Mouse (Mus musculus) mature B cell (primary cell): ENCODE results near the gene Shld1.

Experiments
- in situ Hi-C: fragments of 300-500 bp; cut with MboI; formaldehyde crosslinking; loops from 2 replicates; pipeline ENCODE4 v1.14.3; 2019

Shld1 gene

GRCm38 (mm10) chr2:132723958-132724431, 37.3 kb downstream of the Shld1 start:
- in situ Hi-C loops: loop anchor here (25.0 kb wide), 1 partner anchor 412 kb away; no protein-coding TSS in a partner anchor

GRCm38 (mm10) chr2:132724561-132724960, 37.8 kb downstream of the Shld1 start:
- in situ Hi-C loops: loop anchor here (25.0 kb wide), 1 partner anchor 412 kb away; no protein-coding TSS in a partner anchor

GRCm38 (mm10) chr2:132725376-132725905, 38.7 kb downstream of the Shld1 start:
- in situ Hi-C loops: no loop called here

DNA sequence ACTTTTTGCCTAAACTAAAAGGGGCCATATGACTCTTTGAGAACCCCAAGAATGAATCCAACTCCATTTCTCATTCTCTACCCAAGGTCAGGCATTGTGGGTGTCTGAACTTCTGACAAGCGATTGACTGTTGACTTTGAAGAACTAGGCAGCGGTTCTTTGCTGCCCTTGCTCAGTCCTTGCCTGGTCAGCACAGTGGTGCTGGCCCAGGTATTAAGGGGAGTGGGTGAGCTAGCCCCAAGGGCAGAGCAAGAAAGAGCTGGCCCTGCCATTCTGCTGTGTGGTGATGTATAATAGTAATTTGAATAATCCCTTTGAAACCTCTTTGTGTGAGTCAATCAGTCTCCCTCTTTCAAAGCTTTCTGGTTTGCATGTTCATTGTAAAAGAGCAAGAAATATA, 39.4 kb downstream of the Shld1 start:
- in situ Hi-C loops: no loop called here

DNA sequence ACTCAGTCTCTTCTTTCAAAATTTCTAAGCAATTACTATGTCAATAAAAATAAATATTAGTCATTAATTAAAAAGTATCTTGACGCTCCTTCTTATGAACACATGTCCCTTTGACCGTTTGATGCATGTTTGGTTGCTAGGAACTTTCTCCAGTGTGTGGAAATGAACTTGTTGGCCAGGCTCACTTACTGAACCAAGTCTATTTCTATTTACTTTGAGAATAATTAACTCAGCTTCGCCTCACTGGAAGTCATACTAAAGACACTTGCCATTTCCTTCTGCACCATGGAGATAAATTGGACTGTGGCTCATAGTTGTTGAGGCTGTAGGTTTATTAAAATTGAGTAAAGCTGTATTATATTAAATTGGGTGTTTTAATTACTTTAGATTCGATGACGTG, 46.2 kb downstream of the Shld1 start:
- in situ Hi-C loops: no loop called here

- in situ Hi-C loops: no loop called here
Measured at GRCm38 (mm10) chr2:132733603-132734573, 47.2 kb downstream of the Shld1 start.

- in situ Hi-C loops: no loop called here
Measured at GRCm38 (mm10) chr2:132738816-132739432, 52.2 kb downstream of the Shld1 start.

DNA sequence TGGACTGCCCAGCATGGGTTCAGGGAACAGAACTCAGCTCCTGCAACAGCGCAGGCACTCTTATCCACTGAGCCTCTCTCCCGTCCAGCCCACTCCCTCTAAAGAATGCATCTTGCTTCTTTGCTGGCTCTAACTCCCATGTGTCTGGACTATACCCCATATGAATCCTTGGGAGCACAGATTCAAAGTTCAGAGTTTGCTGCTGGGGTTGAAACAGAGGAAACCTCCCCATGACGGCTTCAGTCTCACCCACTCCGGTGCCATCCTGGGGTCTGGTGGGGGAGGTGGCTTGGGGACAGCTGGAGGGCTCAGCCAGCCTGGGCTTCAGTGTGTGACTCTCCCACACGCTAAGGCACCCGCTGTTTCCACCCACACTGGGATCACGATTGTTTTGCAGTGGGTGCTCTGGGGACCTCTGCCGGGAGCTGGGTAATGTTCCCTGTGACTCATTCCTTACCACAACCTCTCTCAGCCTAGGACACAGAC, 55.2 kb downstream of the Shld1 start:
- in situ Hi-C loops: no loop called here

DNA sequence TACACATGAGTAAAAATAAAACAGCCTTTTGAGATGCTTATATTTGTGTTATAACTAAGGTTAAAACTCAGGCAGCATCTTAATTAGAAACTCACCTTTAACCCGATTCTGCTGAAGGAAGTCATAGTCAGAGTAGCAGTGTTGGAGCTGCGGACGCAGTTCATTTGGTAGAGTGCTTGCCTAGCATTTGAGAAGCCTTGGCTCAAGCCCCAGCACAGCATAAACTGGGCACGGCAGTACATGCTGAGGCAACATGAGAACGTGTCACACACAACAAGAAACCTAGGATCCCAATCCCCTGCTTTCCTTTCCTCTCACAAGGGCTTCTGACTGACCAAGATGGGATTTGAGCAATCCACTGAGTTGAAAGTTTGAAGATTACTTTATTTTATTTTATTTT, 58.1 kb downstream of the Shld1 start:
- in situ Hi-C loops: no loop called here

GRCm38 (mm10) chr2:132746108-132746507, 59.4 kb downstream of the Shld1 start:
- in situ Hi-C loops: no loop called here

DNA sequence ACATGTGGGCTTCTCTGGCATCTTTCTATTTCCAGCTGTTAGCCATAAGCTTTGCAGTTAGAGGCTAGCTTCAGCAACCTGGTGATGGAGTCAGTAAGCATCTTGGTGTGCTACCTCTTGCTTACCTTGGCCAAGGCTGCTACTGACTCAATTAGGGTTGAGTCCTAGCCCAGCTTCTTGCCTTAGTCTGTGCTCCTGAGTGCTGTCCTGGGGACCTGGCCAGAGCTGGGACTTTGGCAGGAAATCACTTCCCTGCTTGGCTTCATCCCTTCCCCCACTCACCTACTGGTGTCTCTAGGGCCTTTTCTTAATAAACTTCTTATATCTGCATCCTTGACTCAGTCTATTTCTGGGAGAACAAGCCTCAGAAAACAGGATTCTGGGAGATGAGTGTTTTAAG, 64.0 kb downstream of the Shld1 start:
- in situ Hi-C loops: no loop called here

- in situ Hi-C loops: no loop called here
Measured at GRCm38 (mm10) chr2:132751141-132752066, 64.7 kb downstream of the Shld1 start.

GRCm38 (mm10) chr2:132752398-132752797, 65.7 kb downstream of the Shld1 start:
- in situ Hi-C loops: no loop called here

DNA sequence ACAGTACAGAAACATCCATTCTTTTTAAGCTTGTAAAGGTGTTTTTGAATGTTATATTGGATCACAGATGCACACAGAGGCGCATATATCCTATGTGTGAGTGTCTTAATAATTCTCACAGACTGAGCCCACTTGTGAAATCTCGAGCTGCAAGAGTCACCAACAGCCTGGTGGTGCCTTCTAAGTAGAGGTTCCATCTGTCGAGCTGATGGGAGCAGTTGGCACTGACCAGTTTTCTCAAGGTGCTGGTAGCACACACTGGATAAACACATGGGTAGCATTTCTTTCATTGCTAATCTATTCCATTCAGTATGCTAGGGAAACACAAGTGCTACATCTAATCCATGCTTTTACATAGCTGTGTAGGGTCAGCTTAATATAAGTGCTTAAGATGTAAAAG, 66.4 kb downstream of the Shld1 start:
- in situ Hi-C loops: no loop called here

- in situ Hi-C loops: no loop called here
Measured at GRCm38 (mm10) chr2:132757911-132758310, 71.2 kb downstream of the Shld1 start.

DNA sequence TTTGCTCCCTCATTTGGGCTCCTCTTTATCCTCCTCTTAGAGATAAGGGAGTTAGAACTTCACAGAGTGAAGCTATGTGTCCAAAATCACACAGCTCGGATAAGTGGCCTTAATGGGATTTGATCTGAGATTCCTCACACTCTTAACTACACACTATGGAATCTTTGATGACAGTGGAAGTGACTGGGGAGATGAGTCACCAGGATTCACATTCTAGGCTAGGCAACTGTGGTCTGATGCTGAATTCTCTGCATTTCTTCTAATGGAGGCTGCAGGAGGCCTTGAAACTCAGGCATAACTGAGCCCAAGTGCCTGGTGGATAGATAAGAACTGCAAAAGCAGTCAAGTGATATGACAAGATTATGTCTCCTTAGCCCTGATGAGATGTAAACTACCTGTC, 84.1 kb downstream of the Shld1 start:
- in situ Hi-C loops: no loop called here

GRCm38 (mm10) chr2:132780978-132781377, 94.2 kb downstream of the Shld1 start, which contains the start of gene Chgb:
TSS of gene Chgb (plus strand) at chr2:132781278.
- in situ Hi-C loops: no loop called here

DNA sequence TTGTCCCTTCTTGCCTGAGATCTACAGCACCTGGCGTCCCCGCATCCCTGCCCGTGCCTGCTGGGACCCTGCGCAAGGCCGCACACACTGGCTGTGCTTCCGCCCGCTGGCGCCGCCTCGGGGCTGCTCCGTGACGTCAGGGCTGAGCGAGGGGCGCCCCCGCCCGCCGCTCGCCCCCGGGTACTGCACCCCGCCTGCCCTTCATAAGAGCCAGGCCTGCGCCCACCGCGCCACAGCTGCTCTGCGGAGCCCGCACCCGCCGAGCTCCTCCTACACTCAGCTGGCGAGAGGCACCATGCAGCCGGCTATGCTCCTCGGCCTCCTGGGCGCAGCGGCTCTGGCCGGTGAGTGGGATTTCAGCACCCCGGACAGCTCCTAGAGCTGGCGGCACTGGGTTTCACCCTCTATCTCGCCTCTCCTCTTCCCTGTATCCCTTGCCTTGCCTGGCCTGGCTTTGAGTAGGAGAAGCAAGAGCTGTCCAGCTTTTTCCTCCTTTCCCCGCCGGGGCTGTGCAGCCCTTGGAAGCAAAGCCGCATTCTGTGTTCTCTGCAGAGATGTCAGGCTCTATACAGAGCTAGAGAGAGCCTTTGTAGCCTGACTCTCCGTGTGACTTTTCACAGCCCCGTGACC, 94.8 kb downstream of the Shld1 start:
- in situ Hi-C loops: no loop called here

DNA sequence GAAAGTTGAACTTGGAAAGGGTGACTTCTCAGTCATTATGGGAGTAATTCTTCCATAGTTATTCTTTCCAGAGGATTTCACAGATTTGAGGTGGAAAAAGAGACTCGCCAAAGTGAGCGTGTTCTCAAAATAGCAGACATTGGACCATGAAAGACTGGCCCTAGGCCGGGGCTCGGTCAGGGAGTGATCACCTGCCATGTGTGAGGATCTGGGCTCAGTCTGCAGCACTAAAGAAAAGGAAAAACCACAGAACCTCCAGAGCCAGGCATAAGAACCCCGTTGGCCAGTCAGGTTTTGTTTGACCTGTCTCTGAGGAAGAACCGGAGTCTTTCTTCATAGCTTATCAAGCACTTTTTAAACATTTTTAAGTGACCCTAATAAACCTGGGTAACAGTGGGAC, 97.3 kb downstream of the Shld1 start:
- in situ Hi-C loops: no loop called here

- in situ Hi-C loops: no loop called here
Measured at GRCm38 (mm10) chr2:132793441-132794203, 106.9 kb downstream of the Shld1 start.
